Mouse (Mus musculus) liver, embryonic 12.5 days (tissue): ENCODE data around the gene Vps9d1. TPM values are rescaled to one million over a fixed set of nuclear protein-coding genes. Genes with fewer than 3 reads are reported as not detected.
"Not testable (repeated sequence)": the region's sequence is repeated elsewhere in the genome, so short reads cannot be mapped to it uniquely, and the experiment has no call there.

ENCODE experiments used
- ATAC-seq: fragments of 200-750 bp; cut with Nextera tagmentation; 2 replicates; pipeline ENCODE4 v1.8.0; 2017; ENCODE audit warnings: moderate number of reproducible peaks, mild to moderate bottlenecking, moderate library complexity
- H3K27ac ChIP-seq: fragments of 300-500 bp; sonication (generic); 2 replicates; pipeline ENCODE4 v1.5.1; 2016; ENCODE audit warnings: mild to moderate bottlenecking
- H3K27me3 ChIP-seq: fragments of 300-500 bp; sonication (generic); replicated peaks from 2 replicates; pipeline ENCODE4 v1.6.1; 2016; ENCODE audit warnings: mild to moderate bottlenecking, moderate library complexity
- H3K36me3 ChIP-seq: fragments of 300-500 bp; sonication (generic); 2 replicates; pipeline ENCODE4 v1.6.1; 2016; ENCODE audit warnings: mild to moderate bottlenecking, moderate library complexity
- H3K4me1 ChIP-seq: fragments of 300-500 bp; sonication (generic); 2 replicates; pipeline ENCODE4 v1.6.1; 2016
- H3K4me2 ChIP-seq: fragments of 300-500 bp; sonication (generic); 2 replicates; pipeline ENCODE4 v1.6.1; 2016; ENCODE audit warnings: mild to moderate bottlenecking, moderate library complexity
- H3K4me3 ChIP-seq: fragments of 300-500 bp; sonication (generic); 2 replicates; pipeline ENCODE4 v1.5.1; 2016; ENCODE audit warnings: mild to moderate bottlenecking, moderate library complexity
- H3K9ac ChIP-seq: fragments of 300-500 bp; sonication (generic); 2 replicates; pipeline ENCODE4 v1.6.1; 2016; ENCODE audit warnings: mild to moderate bottlenecking, moderate library complexity
- H3K9me3 ChIP-seq: fragments of 300-500 bp; sonication (generic); replicated peaks from 2 replicates; pipeline ENCODE4 v1.6.1; 2016; ENCODE audit warnings: mild to moderate bottlenecking, moderate library complexity
- WGBS: fragments of 180-500 bp; shearing (Covaris S2); methylation state at CpG from one replicate; pipeline ENCODE4 v1.1.7; 2016; ENCODE audit not compliant: insufficient replicate concordance; 5-methylcytosine and 5-hydroxymethylcytosine counted together
- polyA plus RNA-seq: library from polyadenylated mRNA; unstranded; fragments of >200 nt; fragmentation: Nextera tagmentation; extraction: Ambion mirVana; gene quantifications from 2 replicates; pipeline ENCODE4 v1.2.1, GENCODE M21; 2016

Gene Vps9d1
- polyA plus RNA-seq, 1 experiment from 2014 or later, result 5.8 TPM

DNA sequence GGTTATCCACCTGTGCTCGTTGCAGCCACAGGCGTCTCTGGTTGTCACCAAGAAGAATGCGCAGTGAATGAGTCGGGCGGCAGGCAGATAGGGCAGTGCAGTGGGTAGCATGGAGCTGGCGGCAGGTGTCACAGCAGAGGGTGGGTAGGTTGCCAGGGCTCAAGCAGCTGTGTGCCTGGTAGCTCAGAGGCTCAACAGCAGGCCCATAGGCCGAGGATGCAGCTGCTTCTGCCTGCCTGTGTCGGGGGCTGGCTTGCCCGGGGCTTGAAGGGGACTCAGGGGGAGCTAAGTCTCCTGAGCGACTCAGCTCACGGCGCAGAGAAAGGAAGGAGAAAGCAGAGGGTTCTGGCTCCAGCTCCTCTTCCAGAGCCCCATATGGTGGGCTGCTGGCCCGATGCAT is 20.8 kb downstream of the Vps9d1 start:
- H3K27ac ChIP-seq, result no peak overlapping the region
- ATAC-seq, result no peak
- H3K36me3 ChIP-seq, result peaks cover 11% of the 10 kb centered on the region
- H3K4me3 ChIP-seq, result no peak overlapping the region
- no peaks in the 10 kb centered on the region for H3K9me3 ChIP-seq
- peaks cover 21% of the 10 kb centered on the region for H3K4me1 ChIP-seq
- H3K27me3 ChIP-seq, result peaks cover 31% of the 10 kb centered on the region
- WGBS, result 56% methylated on average over 13 of the region's 13 CpGs
- H3K9ac ChIP-seq, result no peak overlapping the region
- H3K4me2 ChIP-seq, result no peak overlapping the region

GRCm38 (mm10) chr8:123232553-123232952 is 21.6 kb downstream of the Vps9d1 start:
- H3K4me3 ChIP-seq, result no peak overlapping the region
- H3K9ac ChIP-seq, result no peak overlapping the region
- H3K27me3 ChIP-seq, result peaks cover 31% of the 10 kb centered on the region
- no peak overlapping the region for H3K27ac ChIP-seq
- 43% methylated on average over 7 of the region's 7 CpGs for WGBS
- peaks cover 21% of the 10 kb centered on the region for H3K4me1 ChIP-seq
- no peak overlapping the region for H3K4me2 ChIP-seq
- H3K36me3 ChIP-seq, result peaks cover 18% of the 10 kb centered on the region
- no peaks in the 10 kb centered on the region for H3K9me3 ChIP-seq
- ATAC-seq, result no peak

GRCm38 (mm10) chr8:123231742-123232141 is 22.4 kb downstream of the Vps9d1 start:
- Histone ChIP-seq H3K9me3 (no peaks in the 10 kb centered on the region), H3K4me2 (no peak overlapping the region), H3K9ac (no peak overlapping the region), H3K4me3 (no peak overlapping the region), H3K36me3 (peaks cover 25% of the 10 kb centered on the region), H3K27ac (no peak overlapping the region), H3K4me1 (peaks cover 21% of the 10 kb centered on the region), H3K27me3 (peaks cover 31% of the 10 kb centered on the region)
- ATAC-seq, result no peak
- 72% methylated on average over 5 of the region's 5 CpGs for whole genome bisulfite sequencing

- not testable (repeated sequence) for H3K27ac ChIP-seq, H3K9me3 ChIP-seq, H3K4me3 ChIP-seq, ATAC-seq, H3K4me2 ChIP-seq, H3K9ac ChIP-seq
- Histone ChIP-seq H3K36me3 (peaks cover 25% of the 10 kb centered on the region), H3K4me1 (peaks cover 16% of the 10 kb centered on the region), H3K27me3 (peaks cover 25% of the 10 kb centered on the region)
- 65% methylated on average over 11 of the region's 11 CpGs for WGBS
These were observed 23.8 kb downstream of the Vps9d1 start for GRCm38 (mm10) chr8:123230326-123230725.

GRCm38 (mm10) chr8:123228416-123228815 is 25.7 kb downstream of the Vps9d1 start:
- Histone ChIP-seq H3K9ac (no peak overlapping the region), H3K4me1 (peaks cover 19% of the 10 kb centered on the region), H3K9me3 (no peaks in the 10 kb centered on the region), H3K27ac (no peak overlapping the region), H3K4me3 (no peak overlapping the region), H3K4me2 (no peak overlapping the region), H3K36me3 (peaks cover 25% of the 10 kb centered on the region), H3K27me3 (peaks cover 6% of the 10 kb centered on the region)
- 71% methylated on average over 1 of the region's 1 CpGs for WGBS
- ATAC-seq, result no peak

GRCm38 (mm10) chr8:123224278-123225266 is 29.6 kb downstream of the Vps9d1 start, which contains the start of gene Cdk10:
Gene Cdk10, plus strand, starts transcription at chr8:123224842.
- ATAC-seq, result peak; percentile 88
- Histone ChIP-seq H3K4me2 (peak within 1 kb of the TSS; percentile 97), H3K9ac (peak within 1 kb of the TSS; percentile 86), H3K4me1 (peaks cover 19% of the 10 kb centered on the region), H3K27me3 (0 out of 2 replicates have a peak, but pooled peaks cover 4% of the 10 kb centered on the region), H3K9me3 (no peaks in the 10 kb centered on the region), H3K4me3 (peak within 1 kb of the TSS; percentile 82), H3K27ac (peak within 1 kb of the TSS; percentile 76), H3K36me3 (peaks cover 25% of the 10 kb centered on the region)
- 3% methylated on average over 59 of the region's 59 CpGs for WGBS

DNA sequence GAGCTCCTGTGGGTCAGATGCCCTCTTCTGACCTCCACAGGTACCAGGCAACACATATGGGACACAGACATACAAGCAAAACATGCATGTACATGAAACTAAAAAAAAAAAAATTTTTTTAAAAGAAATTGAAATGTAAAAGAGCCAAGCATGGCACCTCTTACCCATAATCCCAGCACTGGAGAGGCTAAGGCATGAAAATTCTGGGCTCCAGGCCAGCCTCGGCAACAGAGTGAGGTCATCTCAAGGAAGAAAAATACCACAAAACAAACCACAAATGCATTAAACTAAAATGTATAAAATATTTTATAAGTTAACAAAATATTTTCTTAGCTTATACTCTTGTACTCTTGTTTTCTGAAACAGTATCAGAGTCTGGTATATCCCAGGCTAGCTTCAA is 33.2 kb downstream of the Vps9d1 start:
- no peak overlapping the region for H3K9ac ChIP-seq
- peaks cover 10% of the 10 kb centered on the region; the same call in 1 of the 2 replicates for H3K27me3 ChIP-seq
- H3K4me1 ChIP-seq, result peaks cover 17% of the 10 kb centered on the region
- no peaks in the 10 kb centered on the region for H3K36me3 ChIP-seq
- no peak overlapping the region for H3K27ac ChIP-seq
- ATAC-seq, result no peak
- 58% methylated on average over 1 of the region's 1 CpGs for WGBS
- no peak overlapping the region for H3K4me3 ChIP-seq
- H3K9me3 ChIP-seq, result no peaks in the 10 kb centered on the region
- H3K4me2 ChIP-seq, result no peak overlapping the region

DNA sequence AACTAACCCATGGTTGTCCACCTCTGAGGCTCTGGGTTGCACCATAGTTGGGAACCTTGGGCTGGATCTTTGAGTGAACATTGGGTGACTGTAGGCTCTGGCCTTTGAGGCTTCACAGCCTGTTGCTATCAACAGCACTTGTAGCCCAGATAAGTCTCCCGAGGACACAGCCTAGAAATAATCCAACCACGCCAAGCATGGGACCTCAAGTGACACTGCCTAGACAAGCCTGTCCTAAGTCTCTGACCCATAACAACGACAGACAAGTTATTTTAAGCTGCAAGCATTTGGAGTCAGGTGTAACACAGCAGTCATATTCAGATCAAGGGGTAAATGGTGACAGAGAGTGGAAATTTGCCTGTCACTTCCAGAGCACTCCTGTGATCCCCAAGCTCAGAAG is 38.7 kb downstream of the Vps9d1 start:
- Histone ChIP-seq H3K36me3 (peaks cover 3% of the 10 kb centered on the region; the same call in 1 of the 2 replicates), H3K9me3 (no peaks in the 10 kb centered on the region), H3K4me3 (no peak overlapping the region), H3K27ac (no peak overlapping the region), H3K9ac (no peak overlapping the region), H3K4me2 (no peak overlapping the region), H3K27me3 (peaks cover 20% of the 10 kb centered on the region), H3K4me1 (peaks cover 35% of the 10 kb centered on the region)
- ATAC-seq, result no peak
- 30% methylated on average over 3 of the region's 3 CpGs for WGBS

GRCm38 (mm10) chr8:123213118-123213772 is 40.9 kb downstream of the Vps9d1 start:
- ATAC-seq, result no peak; the same call in 1 of the 2 replicates
- Histone ChIP-seq H3K9me3 (no peaks in the 10 kb centered on the region), H3K9ac (peak overlapping the region; percentile 96), H3K4me1 (peaks cover 35% of the 10 kb centered on the region), H3K4me3 (peak overlapping the region; percentile 99), H3K27me3 (peaks cover 20% of the 10 kb centered on the region), H3K4me2 (peak overlapping the region; percentile 95), H3K27ac (peak overlapping the region; percentile 80), H3K36me3 (peaks cover 24% of the 10 kb centered on the region)
- 25% methylated on average over 22 of the region's 22 CpGs for WGBS

GRCm38 (mm10) chr8:123212321-123213117 is 41.6 kb downstream of the Vps9d1 start, which contains the start of the genes Chmp1a and Spata33:
Gene Chmp1a, minus strand, starts transcription at chr8:123212763.
Gene Spata33, plus strand, starts transcription at chr8:123212832.
- Histone ChIP-seq H3K4me3 (peak within 1 kb of the TSS; percentile 99), H3K27me3 (peaks cover 20% of the 10 kb centered on the region), H3K27ac (peak within 1 kb of the TSS; percentile 80), H3K4me2 (peak within 1 kb of the TSS; percentile 95), H3K9ac (peak within 1 kb of the TSS; percentile 96), H3K9me3 (no peaks in the 10 kb centered on the region), H3K36me3 (peaks cover 32% of the 10 kb centered on the region), H3K4me1 (peaks cover 35% of the 10 kb centered on the region)
- ATAC-seq, result peak; percentile 89
- under 1% methylated on average over 61 of the region's 76 CpGs for WGBS

DNA sequence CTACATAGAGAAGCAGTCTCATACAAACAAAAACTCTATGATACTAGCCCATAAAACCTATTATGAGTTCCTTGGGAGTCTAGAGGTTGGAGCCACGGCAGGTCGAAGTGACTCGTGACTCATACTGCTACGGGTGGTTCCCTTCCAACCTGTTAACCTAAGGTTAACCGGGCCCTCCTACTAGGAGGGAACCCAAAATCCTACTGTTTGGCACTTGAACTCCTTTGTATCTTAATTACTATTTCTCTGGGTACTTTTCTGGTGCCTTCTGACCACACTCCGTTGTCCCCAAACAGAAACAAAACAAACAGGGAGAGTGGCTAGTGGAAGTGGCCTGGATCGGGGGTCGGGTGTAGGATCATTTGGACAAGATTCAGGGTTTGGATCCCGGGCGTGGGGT is 42.3 kb downstream of the Vps9d1 start:
- no peak for ATAC-seq
- H3K9ac ChIP-seq, result peak overlapping the region; percentile 96
- peaks cover 38% of the 10 kb centered on the region for H3K36me3 ChIP-seq
- peaks cover 17% of the 10 kb centered on the region for H3K27me3 ChIP-seq
- peak overlapping the region; percentile 99 for H3K4me3 ChIP-seq
- H3K27ac ChIP-seq, result peak overlapping the region; percentile 80
- peaks cover 35% of the 10 kb centered on the region for H3K4me1 ChIP-seq
- peak overlapping the region; percentile 95 for H3K4me2 ChIP-seq
- WGBS, result 25% methylated on average over 10 of the region's 10 CpGs
- H3K9me3 ChIP-seq, result no peaks in the 10 kb centered on the region
